Mouse (Mus musculus) right cerebral cortex, adult 2 months (tissue): ENCODE results near the gene Nav2.

Source experiments
- DNase-seq, 2 experiments: peaks; one replicate each; pipeline ENCODE4 v3.0.0; 2021 to 2022; ENCODE audit warnings: low spot score in 2 of 2

Gene Nav2

GRCm38 (mm10) chr7:49094531-49094930, 186.0 kb downstream of the Nav2 start:
- DNase-seq, result no peak

GRCm38 (mm10) chr7:49101291-49101690, 192.8 kb downstream of the Nav2 start:
- DNase-seq, result no peak

GRCm38 (mm10) chr7:49102223-49102622, 193.7 kb downstream of the Nav2 start:
- no peak for DNase-seq

- no peak for DNase-seq
These were observed 195.9 kb downstream of the Nav2 start for GRCm38 (mm10) chr7:49104376-49104775.

GRCm38 (mm10) chr7:49104793-49105192, 196.3 kb downstream of the Nav2 start:
- DNase-seq, result no peak

GRCm38 (mm10) chr7:49105501-49105900, 197.0 kb downstream of the Nav2 start:
- no peak for DNase-seq

GRCm38 (mm10) chr7:49108076-49108475, 199.6 kb downstream of the Nav2 start:
- no peak for DNase-seq

- peak; percentile 43 to 61 for DNase-seq
These were observed 210.5 kb downstream of the Nav2 start for GRCm38 (mm10) chr7:49119016-49119415.

GRCm38 (mm10) chr7:49119794-49120487, 211.4 kb downstream of the Nav2 start:
- DNase-seq, result no peak

- no peak for DNase-seq
These were observed 212.0 kb downstream of the Nav2 start for GRCm38 (mm10) chr7:49120488-49120864.

GRCm38 (mm10) chr7:49120935-49121691, 212.6 kb downstream of the Nav2 start:
- DNase-seq, result peak; percentile 90 to 96

GRCm38 (mm10) chr7:49122498-49122897, 214.0 kb downstream of the Nav2 start:
- no peak for DNase-seq

- DNase-seq, result peak; percentile 39 to 58
These were observed 217.0 kb downstream of the Nav2 start for GRCm38 (mm10) chr7:49125545-49125944.

GRCm38 (mm10) chr7:49128224-49128623, 219.7 kb downstream of the Nav2 start:
- no peak for DNase-seq

- peak; percentile 92 to 95 for DNase-seq
These were observed 224.4 kb downstream of the Nav2 start for GRCm38 (mm10) chr7:49132851-49133351.

GRCm38 (mm10) chr7:49134396-49134795, 225.9 kb downstream of the Nav2 start:
- DNase-seq, result no peak

- no peak for DNase-seq
These were observed 231.2 kb downstream of the Nav2 start for GRCm38 (mm10) chr7:49139762-49140161.

- no peak for DNase-seq
These were observed 235.4 kb downstream of the Nav2 start for GRCm38 (mm10) chr7:49143966-49144365.

GRCm38 (mm10) chr7:49145749-49146670, 237.5 kb downstream of the Nav2 start:
- peak; percentile 71 to 74 for DNase-seq

GRCm38 (mm10) chr7:49152297-49152696, 243.8 kb downstream of the Nav2 start:
- peak; percentile 50 to 67 for DNase-seq

GRCm38 (mm10) chr7:49152713-49153112, 244.2 kb downstream of the Nav2 start:
- peak in 1 of 2 experiments; percentile 39 for DNase-seq
